ENCODE assay signal across 14 mouse cellular contexts in genomic region chr7:68225427-68226054, GRCm38 (mm10). TPM values are rescaled to one million over a fixed set of nuclear protein-coding genes. Genes with fewer than 3 reads are reported as not detected.
DNase-seq lines count a peak whose midpoint lies in the region; ATAC-seq lines count a peak whose summit lies in the region.
"Had no signal": no experiment of that assay in that cellular context is flagged by ENCODE, and none has a peak within 500 bp of the region (broad histone marks: within the 10 kb centered on the region; RNA-seq: fewer than 3 reads in every experiment).

No protein-coding gene starts in this region.

- ATAC-seq in frontal cortex, adult (ENCODE audit: low TSS enrichment): peak; percentile 38; the same call in 1 of the 2 replicates
- peak; percentile 92 for ATAC-seq in activated CD4-positive, CD25-positive, alpha-beta regulatory T cell, adult 4 months

- no peak for DNase-seq in frontal cortex, postnatal 10 days (ENCODE audit: low spot score in 2 of 2)
- DNase-seq in right cerebral cortex, postnatal 10 days (ENCODE audit: low spot score in 2 of 2): peak; percentile 44 to 58
- DNase-seq in right cerebral cortex, postnatal 4 days: no peak
- DNase-seq in testis, postnatal 14 days (ENCODE audit: low spot score): no peak
- DNase-seq in adrenal gland, adult 2 months: no peak
- DNase-seq: kidney, adult 18-20 months; lung, adult 18-20 months; retina, postnatal 1 day had no signal

RNA-seq across cellular contexts. Expression of gene Pgpep1l, which starts 38.5 kb away (rescaled TPM):
- 1 to 10 TPM; 3.6 to 4.4 TPM for polyA plus RNA-seq in activated CD4-positive, CD25-positive, alpha-beta regulatory T cell, adult 4 months (2017; shearing (Covaris generic))
- not detected for total RNA-seq in adrenal gland, adult 2 months (2021)
- polyA plus RNA-seq in adrenal gland, adult 2 months (2012; rRNA removed): not detected in 2 replicates
- polyA plus RNA-seq: embryonic facial prominence, embryonic 15.5 days; heart, embryonic 11.5 days; hindbrain, embryonic 10.5 days; stomach, embryonic 14.5 days had no signal

RNA-seq across cellular contexts. Expression of gene Fam169b, which starts 48.1 kb away (rescaled TPM):
- polyA plus RNA-seq in activated CD4-positive, CD25-positive, alpha-beta regulatory T cell, adult 4 months (2017; shearing (Covaris generic)): 10 to 100 TPM; 85.3 to 95.2 TPM
- total RNA-seq in adrenal gland, adult 2 months (2021): not detected
- polyA plus RNA-seq in adrenal gland, adult 2 months (2012; rRNA removed): 0.04 and 0.07 TPM in 2 replicates

Comparison
In these comparisons a context has a peak if more than half of its experiments do, and no peak if none do; other contexts are left out.
1. DNase-seq: peak in right cerebral cortex, postnatal 10 days (2 of 2); none in frontal cortex, postnatal 10 days (0 of 2), right cerebral cortex, postnatal 4 days (single experiment), testis, postnatal 14 days (single experiment) and adrenal gland, adult 2 months (single experiment).
2. RNA of gene Fam169b, which starts 48.1 kb away (polyA plus RNA-seq): 85.3 to 95.2 TPM in activated CD4-positive, CD25-positive, alpha-beta regulatory T cell, adult 4 months; 0.04 to 0.07 TPM in adrenal gland, adult 2 months; every median in the first group is over 10 times any median in the second.